Mouse (Mus musculus) heart, adult 18-20 months (tissue): ENCODE data around the gene Atf6b. TPM values are rescaled to one million over a fixed set of nuclear protein-coding genes. Genes with fewer than 3 reads are reported as not detected.

Experiments used
- DNase-seq, 2 experiments: peaks; one replicate each; pipeline ENCODE4 v3.0.0; 2021 to 2022; ENCODE audit warnings: mixed read lengths in 1 of 2
- total RNA-seq, 2 experiments: library from RNA; stranded (reverse); gene quantifications; 2 replicates each; pipeline ENCODE4 v1.2.3; 2021

The Atf6b gene
- total RNA-seq, 2 experiments from 2014 or later, result 15.5 to 17.2 TPM

GRCm38 (mm10) chr17:34670235-34670634 lies 23.3 kb downstream of the Atf6b start, which contains the start of gene Tnxb:
Gene Tnxb, plus strand, starts transcription at chr17:34670535.
- DNase-seq, result no peak

GRCm38 (mm10) chr17:34671151-34672066 lies 24.5 kb downstream of the Atf6b start:
- DNase-seq, result no peak

GRCm38 (mm10) chr17:34672246-34672792 lies 25.4 kb downstream of the Atf6b start:
- DNase-seq, result no peak

GRCm38 (mm10) chr17:34673139-34673538 lies 26.2 kb downstream of the Atf6b start:
- DNase-seq, result no peak

- no peak for DNase-seq
Measured at GRCm38 (mm10) chr17:34674524-34675204, 27.7 kb downstream of the Atf6b start.

GRCm38 (mm10) chr17:34675205-34676092 lies 28.5 kb downstream of the Atf6b start:
- no peak for DNase-seq

GRCm38 (mm10) chr17:34676093-34676460 lies 29.1 kb downstream of the Atf6b start:
- DNase-seq, result no peak

- DNase-seq, result peak in 1 of 2 experiments; percentile 69
Measured at GRCm38 (mm10) chr17:34676671-34677070, 29.7 kb downstream of the Atf6b start.

- no peak for DNase-seq
Measured at GRCm38 (mm10) chr17:34680191-34680590, 33.2 kb downstream of the Atf6b start.

GRCm38 (mm10) chr17:34680621-34681020 lies 33.7 kb downstream of the Atf6b start:
- no peak for DNase-seq

GRCm38 (mm10) chr17:34681132-34681571 lies 34.2 kb downstream of the Atf6b start:
- peak; percentile 64 to 80 for DNase-seq

- DNase-seq, result peak; percentile 33 to 50
Measured at GRCm38 (mm10) chr17:34681881-34682536, 35.1 kb downstream of the Atf6b start.

- DNase-seq, result no peak
Measured at GRCm38 (mm10) chr17:34683179-34683578, 36.2 kb downstream of the Atf6b start.

GRCm38 (mm10) chr17:34683686-34684220 lies 36.8 kb downstream of the Atf6b start:
- peak in 1 of 2 experiments; percentile 22 for DNase-seq

- DNase-seq, result peak; percentile 73 to 74
Measured at GRCm38 (mm10) chr17:34684253-34684893, 37.4 kb downstream of the Atf6b start.

GRCm38 (mm10) chr17:34685120-34686110 lies 38.5 kb downstream of the Atf6b start:
- DNase-seq, result peak; percentile 72 to 85

- DNase-seq, result no peak
Measured at GRCm38 (mm10) chr17:34688889-34689288, 41.9 kb downstream of the Atf6b start.

GRCm38 (mm10) chr17:34690458-34690857 lies 43.5 kb downstream of the Atf6b start:
- DNase-seq, result peak; percentile 84 to 91

GRCm38 (mm10) chr17:34692906-34693305 lies 46.0 kb downstream of the Atf6b start:
- peak; percentile 91 to 92 for DNase-seq
